Mouse (Mus musculus) cortical plate, adult 2 months (tissue): ENCODE measurements around the gene Sbf2. TPM values are rescaled to one million over a fixed set of nuclear protein-coding genes. Genes with fewer than 3 reads are reported as not detected.

Experiments used
- H3K27ac ChIP-seq: fragments of 200-500 bp; 2 replicates; pipeline ENCODE4 v1.5.1; 2012; ENCODE audit warnings: low read length, control low read depth, inconsistent platforms; ENCODE audit not compliant: insufficient read depth
- H3K4me1 ChIP-seq: fragments of 200-500 bp; 2 replicates; pipeline ENCODE4 v1.6.1; 2011; ENCODE audit warnings: low read length; ENCODE audit not compliant: control insufficient read depth, insufficient read depth
- H3K4me3 ChIP-seq: fragments of 200-500 bp; 2 replicates; pipeline ENCODE4 v1.5.1; 2011; ENCODE audit warnings: mild to moderate bottlenecking, low read length, control low read depth; ENCODE audit not compliant: insufficient read depth
- CTCF ChIP-seq: fragments of 200-500 bp; IDR thresholded peaks from 2 replicates; pipeline ENCODE4 v1.5.1; 2011; ENCODE audit warnings: mild to moderate bottlenecking, control low read depth, low read length; ENCODE audit not compliant: insufficient read depth; ENCODE audit errors: extremely low read depth
- POLR2A ChIP-seq: fragments of 200-500 bp; IDR thresholded peaks from 2 replicates; pipeline ENCODE4 v1.6.1; 2011; ENCODE audit warnings: mild to moderate bottlenecking, low read length, control low read depth; ENCODE audit not compliant: insufficient read depth; ENCODE audit errors: extremely low read depth
- polyA plus RNA-seq: library from polyadenylated mRNA; depleted of rRNA; stranded (reverse); fragments of >200 nt; gene quantifications from 2 replicates; pipeline ENCODE4 v1.2.3, GENCODE M21; 2012; rRNA removed

Gene Sbf2
- polyA plus RNA-seq, 1 experiment, result 32.8 TPM

DNA sequence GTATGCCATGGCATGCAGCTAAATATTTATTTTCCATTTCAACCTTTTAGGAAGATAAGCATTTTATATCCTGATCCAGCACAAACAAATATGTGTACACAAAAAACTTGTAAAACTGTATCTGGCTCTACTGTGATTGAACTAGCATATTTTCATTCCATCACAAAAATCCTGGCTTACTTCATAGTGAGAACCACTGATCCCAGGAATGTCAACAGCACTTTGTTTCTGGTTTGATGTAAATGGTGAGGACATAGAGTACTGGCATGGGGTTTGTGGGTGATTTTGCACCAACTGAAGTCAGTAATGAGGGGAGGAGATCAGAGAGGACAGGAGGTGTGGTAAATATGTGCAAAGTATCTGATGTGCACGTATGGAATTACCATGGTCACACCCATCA, 352.1 kb downstream of the Sbf2 start:
- H3K4me3 ChIP-seq, result no peak overlapping the region
- H3K4me1 ChIP-seq, result peaks cover 2% of the 10 kb centered on the region
- H3K27ac ChIP-seq, result no peak overlapping the region
- TF ChIP-seq CTCF (no peak), POLR2A (no peak)

DNA sequence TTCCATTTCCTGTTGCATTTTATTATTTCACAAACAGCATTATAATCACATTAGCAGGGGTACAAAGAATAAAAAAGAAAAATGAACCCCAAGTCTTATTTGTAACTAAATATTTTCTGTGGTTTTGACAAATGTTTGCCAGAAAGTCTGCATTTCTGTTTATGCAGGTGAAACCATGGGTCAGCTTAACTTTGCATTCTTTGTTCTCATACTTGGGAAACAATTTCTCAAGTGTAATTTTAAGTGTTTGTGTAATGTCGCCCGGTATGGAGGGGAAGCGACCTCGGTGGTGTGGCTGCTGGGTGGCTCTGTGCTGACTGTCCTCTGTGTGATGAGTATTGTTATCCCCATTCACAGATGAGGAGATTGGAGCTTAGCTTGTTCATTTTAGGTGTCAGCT, 352.9 kb downstream of the Sbf2 start:
- no peak overlapping the region for H3K4me3 ChIP-seq
- no peak overlapping the region; the same call in 1 of the 2 replicates for H3K27ac ChIP-seq
- H3K4me1 ChIP-seq, result peaks cover 2% of the 10 kb centered on the region
- TF ChIP-seq POLR2A (no peak), CTCF (no peak)

DNA sequence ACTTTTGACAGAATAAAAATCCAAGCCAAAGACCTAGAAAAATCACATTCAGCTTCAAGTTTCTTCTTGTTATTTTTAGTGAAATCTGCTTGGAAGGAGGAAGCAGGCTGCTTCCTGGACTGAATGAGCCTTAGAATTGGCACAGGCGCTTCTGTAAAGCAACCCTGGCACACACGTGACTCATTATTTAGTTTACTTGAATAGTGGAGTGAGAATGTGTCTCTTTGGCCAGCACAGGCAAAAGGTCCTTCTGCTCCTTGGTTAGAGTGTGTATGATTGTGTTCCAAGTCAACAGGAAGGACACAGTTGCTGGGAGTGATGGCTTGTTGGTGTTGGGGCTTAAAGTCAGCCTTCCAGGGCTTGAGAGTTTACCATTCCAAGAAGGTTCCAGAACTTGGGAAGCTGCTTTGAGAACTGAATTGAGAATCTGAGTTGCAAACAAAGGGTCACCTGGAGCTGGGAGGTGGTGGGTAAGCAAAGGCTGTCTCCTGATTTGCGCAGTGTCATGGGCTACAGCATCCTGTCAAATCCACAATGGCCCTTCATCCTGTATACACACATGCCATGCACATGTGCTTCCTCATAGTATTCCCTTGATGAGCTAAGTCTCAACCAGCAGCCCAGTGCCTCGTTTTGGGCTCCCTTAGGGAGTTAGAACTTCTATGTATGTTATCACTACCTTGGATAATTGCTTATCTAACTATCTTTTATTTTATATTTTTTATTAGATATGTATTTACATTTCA, 354.6 kb downstream of the Sbf2 start:
- Histone ChIP-seq H3K4me1 (peaks cover 2% of the 10 kb centered on the region), H3K27ac (peak overlapping the region; percentile 84; the same call in 1 of the 2 replicates), H3K4me3 (no peak overlapping the region)
- no peak for TF ChIP-seq CTCF
- no peak for TF ChIP-seq POLR2A

DNA sequence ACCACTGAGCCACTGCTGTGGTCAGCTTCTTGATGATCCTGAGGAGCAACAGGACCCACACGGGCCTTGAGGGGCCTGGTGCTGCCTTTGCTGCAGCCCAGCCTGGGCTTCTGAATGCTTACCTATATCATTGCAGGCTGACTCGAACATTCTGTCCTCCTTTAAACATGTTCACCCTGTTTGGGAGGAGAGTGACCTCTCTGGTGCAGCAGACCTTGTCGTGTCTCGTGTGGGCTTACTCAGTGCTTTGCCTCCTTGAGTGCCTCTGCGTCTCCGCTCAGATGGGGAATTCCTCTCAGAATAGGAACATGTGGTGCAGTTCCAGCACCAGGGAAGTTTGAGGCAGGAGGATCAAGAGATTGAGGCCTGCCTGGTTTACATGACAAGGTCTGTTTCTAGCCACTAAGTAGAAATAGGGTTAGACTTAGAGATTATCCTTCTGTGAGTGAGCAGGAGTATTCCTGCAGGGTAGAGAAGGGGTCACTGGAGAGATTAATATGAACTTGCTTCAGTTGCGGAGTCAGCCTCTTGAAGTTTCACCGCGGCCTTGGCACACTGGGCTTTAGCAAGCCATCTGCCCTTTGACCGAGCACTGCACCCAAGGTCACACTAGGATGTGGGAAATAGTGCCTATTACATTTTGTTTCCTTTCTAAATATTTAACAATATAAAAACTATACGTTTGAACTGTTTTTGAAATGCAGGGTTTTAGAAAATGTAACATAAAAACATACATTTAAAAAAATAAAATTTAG, 356.3 kb downstream of the Sbf2 start:
- H3K27ac ChIP-seq, result no peak overlapping the region; the same call in 1 of the 2 replicates
- H3K4me1 ChIP-seq, result peaks cover 2% of the 10 kb centered on the region
- H3K4me3 ChIP-seq, result no peak overlapping the region
- TF ChIP-seq POLR2A (no peak), CTCF (no peak)

Other genes starting within 250 kb of the Sbf2 start
- gene Adm, start 12.7 kb upstream of the Sbf2 start, polyA plus RNA-seq, result 2.0 and 3.0 TPM in 2 replicates
- 21.8 and 22.0 TPM in 2 replicates for gene Ampd3, start 153.3 kb upstream of the Sbf2 start, polyA plus RNA-seq
- gene Rnf141, start 229.5 kb upstream of the Sbf2 start, polyA plus RNA-seq, result 72.4 and 79.9 TPM in 2 replicates
- gene Lyve1, start 248.3 kb upstream of the Sbf2 start, polyA plus RNA-seq, result 0.71 and 0.76 TPM in 2 replicates